Mouse (Mus musculus): ENCODE measurements around the gene Utrn. TPM values are rescaled to one million over a fixed set of nuclear protein-coding genes. Genes with fewer than 3 reads are reported as not detected.
"Not testable (repeated sequence)": the region's sequence is repeated elsewhere in the genome, so short reads cannot be mapped to it uniquely, and the experiment has no call there.

Gene Utrn
- polyA plus RNA-seq, 1 experiment, result 42.7 TPM

DNA sequence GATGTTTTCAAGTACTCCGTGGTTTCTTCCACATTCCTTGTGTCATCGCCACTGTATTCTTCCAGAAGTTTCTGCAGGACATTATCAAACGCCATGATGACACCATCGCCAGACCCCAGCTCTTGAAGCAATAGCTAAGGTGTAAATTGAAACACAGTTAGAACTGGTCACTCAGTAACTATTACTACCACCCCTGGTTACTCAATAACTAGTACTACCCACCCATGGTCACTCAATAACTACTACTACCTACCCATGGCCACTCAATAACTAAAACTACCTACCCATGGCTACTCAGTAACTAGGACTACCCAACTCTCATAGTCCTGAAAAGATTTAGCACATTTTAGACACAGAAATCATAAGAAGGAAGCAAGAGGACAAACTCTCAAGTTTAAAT, 235.2 kb downstream of the Utrn start:
- Histone ChIP-seq H3K4me1 (ENCODE audit: control insufficient read depth, insufficient read depth, insufficient read length, low read length) (no peaks in the 10 kb centered on the region), H3K27ac (replicated peaks; ENCODE audit: low read depth, low read length) (no peak overlapping the region), H3K4me3 (ENCODE audit: insufficient read depth, low read depth, low read length) (no peak overlapping the region)

DNA sequence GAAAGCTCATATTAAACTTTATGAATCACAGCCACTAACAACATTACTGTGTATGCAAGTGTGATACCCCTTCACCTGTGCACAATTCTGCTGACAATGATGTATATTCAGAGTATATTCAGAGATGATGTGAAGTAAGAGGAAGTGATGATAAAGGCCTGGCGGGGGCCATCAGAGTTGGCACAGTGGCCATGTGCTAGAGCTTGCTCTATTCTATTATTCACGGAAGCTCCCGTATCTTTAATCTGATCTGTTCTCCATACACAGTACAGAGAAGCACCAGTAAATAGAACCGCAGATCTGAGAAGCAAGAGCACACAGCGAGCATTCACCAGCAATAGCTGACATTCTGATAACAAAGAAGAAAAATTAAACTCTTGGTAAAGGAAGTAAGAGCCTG, 238.2 kb downstream of the Utrn start:
- H3K4me1 ChIP-seq (ENCODE audit: control insufficient read depth, insufficient read depth, insufficient read length, low read length), result no peaks in the 10 kb centered on the region
- H3K27ac ChIP-seq (replicated peaks; ENCODE audit: low read depth, low read length), result no peak overlapping the region
- no peak overlapping the region for H3K4me3 ChIP-seq (ENCODE audit: insufficient read depth, low read depth, low read length)

DNA sequence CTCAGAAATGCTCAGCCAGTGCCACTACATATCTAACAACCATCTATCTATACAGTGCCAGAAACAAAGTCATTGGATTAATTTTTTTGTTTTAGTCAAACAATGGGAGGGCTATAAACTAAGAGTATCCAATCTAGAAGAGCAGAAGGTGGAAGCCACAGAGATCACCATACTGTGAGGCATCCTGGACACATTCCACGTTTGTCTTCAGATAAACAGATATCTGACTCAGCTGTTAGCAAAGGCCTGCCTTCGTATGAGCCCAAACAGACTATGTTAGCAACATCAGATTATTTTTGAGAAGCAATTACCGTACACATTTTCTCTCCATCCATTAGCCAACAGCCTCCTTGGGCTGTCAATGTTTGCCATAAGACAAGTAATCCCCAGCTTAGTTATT, 250.8 kb downstream of the Utrn start:
- Histone ChIP-seq H3K4me1 (ENCODE audit: control insufficient read depth, insufficient read depth, insufficient read length, low read length) (no peaks in the 10 kb centered on the region), H3K4me3 (ENCODE audit: insufficient read depth, low read depth, low read length) (no peak overlapping the region), H3K27ac (replicated peaks; ENCODE audit: low read depth, low read length) (no peak overlapping the region)

DNA sequence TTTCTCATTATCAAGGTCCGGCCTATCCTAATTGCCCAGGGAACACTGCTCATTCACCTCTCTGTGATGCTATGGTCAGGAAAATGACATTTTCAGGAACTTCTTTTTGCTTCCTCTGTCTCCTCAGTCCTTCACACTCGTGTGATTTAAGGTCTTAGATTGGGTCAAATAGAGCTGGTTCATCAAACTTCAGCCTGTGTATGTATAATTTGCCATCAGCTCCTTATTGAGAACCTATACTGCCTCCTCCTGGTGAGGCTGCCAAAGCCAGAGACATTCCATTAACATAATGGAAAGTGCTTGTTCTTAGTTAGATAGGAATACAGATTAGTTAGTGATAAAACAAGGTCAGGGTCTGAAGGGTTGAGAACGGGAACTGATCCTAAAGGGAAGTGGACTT, 253.4 kb downstream of the Utrn start:
- H3K4me3 ChIP-seq (ENCODE audit: insufficient read depth, low read depth, low read length), result no peak overlapping the region
- no peaks in the 10 kb centered on the region for H3K4me1 ChIP-seq (ENCODE audit: control insufficient read depth, insufficient read depth, insufficient read length, low read length)
- H3K27ac ChIP-seq (replicated peaks; ENCODE audit: low read depth, low read length), result no peak overlapping the region

DNA sequence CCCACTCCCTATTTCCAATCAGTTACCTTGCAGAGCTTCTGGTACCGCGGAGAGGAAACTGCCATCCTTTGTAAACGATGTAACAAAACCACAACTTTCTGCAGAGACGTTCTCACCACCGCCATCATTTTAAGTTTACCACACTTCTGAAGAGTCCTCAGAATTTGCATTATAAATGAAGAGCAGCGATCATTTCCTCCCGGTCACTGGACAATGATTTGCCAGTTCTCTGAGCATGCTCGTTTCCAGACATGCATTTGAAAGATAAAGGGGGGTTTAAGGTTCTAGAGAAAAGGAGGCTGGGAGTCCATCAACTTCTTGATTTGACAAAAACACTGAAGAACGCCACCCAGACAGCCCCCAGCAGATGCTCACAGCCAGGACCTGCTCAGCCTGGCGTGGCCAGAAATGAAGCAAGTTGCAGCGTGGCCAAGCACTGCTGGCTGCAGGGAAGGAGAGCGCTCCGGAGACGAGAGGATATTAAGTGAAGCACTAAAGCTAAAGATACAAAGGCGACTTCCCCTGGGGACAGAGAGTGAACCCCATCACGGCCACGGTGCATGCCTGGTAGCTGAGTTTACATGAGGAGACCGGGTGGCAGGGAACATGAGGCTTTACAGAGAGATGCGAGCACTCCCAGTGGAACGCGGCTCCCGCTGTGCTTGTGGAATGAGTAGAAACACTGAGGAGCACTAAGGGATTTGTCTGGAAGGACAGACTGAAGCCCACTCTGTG, 254.5 kb downstream of the Utrn start:
- Histone ChIP-seq H3K4me1 (ENCODE audit: control insufficient read depth, insufficient read depth, insufficient read length, low read length) (no peaks in the 10 kb centered on the region), H3K4me3 (ENCODE audit: insufficient read depth, low read depth, low read length) (no peak overlapping the region), H3K27ac (replicated peaks; ENCODE audit: low read depth, low read length) (no peak overlapping the region)

DNA sequence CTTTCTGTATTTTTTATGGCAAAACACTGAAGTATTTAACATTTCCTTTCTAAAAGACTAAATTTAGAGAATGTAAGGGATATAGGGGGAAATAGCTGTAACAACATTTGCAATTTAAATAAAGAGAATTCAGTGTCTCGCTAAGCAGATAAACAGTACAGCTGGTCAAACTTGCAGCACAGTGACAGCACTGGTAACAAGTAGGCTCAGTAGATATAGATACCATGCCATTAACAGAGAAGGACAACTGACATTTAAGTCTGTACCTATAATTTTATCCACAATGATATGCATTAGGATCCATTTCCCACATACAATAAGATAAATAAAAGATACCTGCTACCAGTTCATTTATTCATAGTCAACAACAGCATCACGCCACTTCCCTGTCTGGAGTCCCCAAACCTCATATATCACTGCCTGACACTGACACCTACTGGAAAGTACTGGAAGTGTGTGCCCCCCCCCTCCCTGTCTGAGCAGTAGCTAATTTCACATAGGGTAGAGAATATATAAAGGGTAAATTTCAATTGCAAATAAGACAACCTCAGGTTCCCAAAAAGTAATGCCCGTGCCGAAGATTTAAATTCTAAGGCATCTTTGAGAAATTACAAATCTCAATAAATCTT, 256.8 kb downstream of the Utrn start:
- Histone ChIP-seq H3K4me1 (ENCODE audit: control insufficient read depth, insufficient read depth, insufficient read length, low read length) (no peaks in the 10 kb centered on the region), H3K4me3 (ENCODE audit: insufficient read depth, low read depth, low read length) (no peak overlapping the region), H3K27ac (replicated peaks; ENCODE audit: low read depth, low read length) (no peak overlapping the region)

DNA sequence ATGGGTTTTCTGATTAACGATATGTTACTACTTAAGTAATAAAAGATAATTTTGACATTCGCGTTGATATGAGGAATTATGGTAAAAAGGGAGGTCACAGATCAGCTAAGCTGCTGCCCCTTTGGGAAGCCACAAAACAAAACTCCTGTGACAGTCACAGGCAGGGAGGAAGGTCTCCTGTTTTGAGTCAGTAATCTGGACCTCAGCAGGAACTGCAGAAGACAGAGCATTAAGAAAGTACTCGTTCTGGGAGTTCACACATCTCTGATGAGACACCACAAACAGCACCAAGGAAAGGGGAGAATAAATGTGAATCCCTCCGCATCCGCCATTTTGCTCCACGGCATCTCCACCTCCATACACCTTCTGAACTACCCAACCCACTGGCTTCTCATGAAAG, 259.3 kb downstream of the Utrn start:
- no peaks in the 10 kb centered on the region for H3K4me1 ChIP-seq (ENCODE audit: control insufficient read depth, insufficient read depth, insufficient read length, low read length)
- no peak overlapping the region for H3K4me3 ChIP-seq (ENCODE audit: insufficient read depth, low read depth, low read length)
- no peak overlapping the region for H3K27ac ChIP-seq (replicated peaks; ENCODE audit: low read depth, low read length)

DNA sequence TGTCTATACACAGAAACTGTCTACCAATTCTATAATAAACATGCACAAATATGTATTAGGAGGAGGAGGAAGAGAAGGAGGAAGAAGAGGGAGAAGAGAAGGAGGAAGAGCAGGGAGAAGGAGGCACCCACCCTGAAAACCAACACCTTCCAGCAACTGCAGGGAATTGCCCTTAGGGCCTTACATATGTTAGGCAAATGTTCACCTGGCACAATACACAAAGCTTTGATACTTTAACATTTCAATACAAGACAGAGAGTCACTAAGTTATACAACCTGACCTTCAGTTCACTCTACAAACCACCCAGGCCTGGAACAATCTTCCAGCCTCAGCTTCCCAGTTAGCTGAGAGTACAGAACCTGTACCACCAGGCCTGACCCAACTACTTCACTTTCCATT, 260.5 kb downstream of the Utrn start:
- no peak overlapping the region for H3K27ac ChIP-seq (replicated peaks; ENCODE audit: low read depth, low read length)
- no peak overlapping the region for H3K4me3 ChIP-seq (ENCODE audit: insufficient read depth, low read depth, low read length)
- H3K4me1 ChIP-seq (ENCODE audit: control insufficient read depth, insufficient read depth, insufficient read length, low read length), result no peaks in the 10 kb centered on the region

DNA sequence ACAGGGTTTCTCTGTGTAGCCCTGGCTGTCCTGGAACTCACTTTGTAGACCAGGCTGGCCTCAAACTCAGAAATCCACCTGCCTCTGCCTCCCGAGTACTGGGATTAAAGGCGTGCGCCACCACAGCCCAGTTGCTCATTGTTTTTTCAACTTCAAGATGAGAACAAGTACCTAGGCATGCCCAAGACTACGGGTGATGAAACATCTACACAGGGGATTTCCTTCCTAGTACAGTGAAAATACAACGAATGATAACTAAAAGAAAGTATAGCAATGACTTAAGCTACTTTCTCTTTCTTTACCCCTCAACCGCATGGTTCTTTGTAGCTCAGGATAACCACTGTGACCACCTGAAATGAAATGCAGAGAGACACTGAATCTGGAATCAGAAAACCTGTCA, 262.0 kb downstream of the Utrn start:
- not testable (repeated sequence) for H3K4me1 ChIP-seq (ENCODE audit: control insufficient read depth, insufficient read depth, insufficient read length, low read length); H3K4me3 ChIP-seq (ENCODE audit: insufficient read depth, low read depth, low read length); H3K27ac ChIP-seq (replicated peaks; ENCODE audit: low read depth, low read length)

DNA sequence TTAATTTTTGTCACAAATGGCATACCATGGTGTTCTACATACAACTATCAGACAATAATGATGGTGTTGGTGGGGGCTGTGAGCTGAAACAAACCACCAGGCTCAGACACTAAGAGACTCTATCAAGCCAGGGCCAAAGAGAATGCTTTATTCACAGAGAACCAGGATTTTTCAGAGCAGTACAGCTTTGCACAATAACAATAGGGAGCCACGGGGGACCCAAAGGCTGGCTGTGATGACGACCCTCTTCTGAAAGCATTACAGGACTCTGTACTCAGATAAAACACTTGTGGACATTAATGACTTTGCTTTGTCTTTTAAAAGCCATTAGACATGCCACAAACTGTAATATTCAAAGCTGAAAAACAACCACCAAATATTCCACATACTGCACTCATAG, 273.8 kb downstream of the Utrn start:
- H3K4me1 ChIP-seq (ENCODE audit: control insufficient read depth, insufficient read depth, insufficient read length, low read length), result no peaks in the 10 kb centered on the region
- H3K27ac ChIP-seq (replicated peaks; ENCODE audit: low read depth, low read length), result no peak overlapping the region
- H3K4me3 ChIP-seq (ENCODE audit: insufficient read depth, low read depth, low read length), result no peak overlapping the region

DNA sequence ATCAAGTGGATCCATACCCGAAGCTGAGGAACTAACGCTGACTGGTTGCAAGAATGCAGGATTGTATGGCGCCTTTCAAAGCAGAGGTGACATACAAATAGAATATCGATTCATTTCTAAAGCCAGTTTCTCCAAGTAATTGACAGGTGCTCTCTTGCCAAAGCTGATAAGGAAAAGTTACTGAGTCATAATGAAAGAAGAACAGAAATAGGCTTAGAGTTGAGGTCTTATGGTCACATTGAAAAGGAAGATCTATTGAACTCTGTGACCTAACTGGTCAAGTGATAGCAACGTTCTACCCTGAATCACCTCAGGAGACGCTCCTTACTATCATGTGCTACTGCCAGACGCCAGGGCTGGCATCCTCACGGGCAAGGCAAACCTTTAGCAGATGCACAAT, 274.2 kb downstream of the Utrn start:
- H3K4me1 ChIP-seq (ENCODE audit: control insufficient read depth, insufficient read depth, insufficient read length, low read length), result no peaks in the 10 kb centered on the region
- H3K4me3 ChIP-seq (ENCODE audit: insufficient read depth, low read depth, low read length), result no peak overlapping the region
- no peak overlapping the region for H3K27ac ChIP-seq (replicated peaks; ENCODE audit: low read depth, low read length)

DNA sequence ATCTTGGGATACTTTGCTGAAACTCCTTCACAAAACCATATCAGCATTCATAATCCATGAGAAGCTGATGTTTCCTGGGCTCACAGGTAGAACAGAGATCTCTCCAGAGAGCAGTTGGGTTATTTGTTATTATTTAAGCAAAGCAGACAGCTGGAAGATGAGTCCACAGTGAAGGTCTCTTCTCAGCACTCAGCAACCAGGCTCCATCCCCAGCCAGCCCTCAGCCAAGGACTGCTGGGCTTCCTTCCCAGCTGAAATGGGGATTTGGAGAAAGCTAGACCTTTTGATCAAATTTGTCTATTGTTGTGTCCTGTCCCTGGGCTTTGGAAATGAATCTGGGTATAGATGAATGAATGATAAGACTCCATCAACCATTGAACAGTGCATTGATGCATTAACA, 276.1 kb downstream of the Utrn start:
- Histone ChIP-seq H3K4me3 (ENCODE audit: insufficient read depth, low read depth, low read length) (no peak overlapping the region), H3K4me1 (ENCODE audit: control insufficient read depth, insufficient read depth, insufficient read length, low read length) (no peaks in the 10 kb centered on the region), H3K27ac (replicated peaks; ENCODE audit: low read depth, low read length) (no peak overlapping the region)

DNA sequence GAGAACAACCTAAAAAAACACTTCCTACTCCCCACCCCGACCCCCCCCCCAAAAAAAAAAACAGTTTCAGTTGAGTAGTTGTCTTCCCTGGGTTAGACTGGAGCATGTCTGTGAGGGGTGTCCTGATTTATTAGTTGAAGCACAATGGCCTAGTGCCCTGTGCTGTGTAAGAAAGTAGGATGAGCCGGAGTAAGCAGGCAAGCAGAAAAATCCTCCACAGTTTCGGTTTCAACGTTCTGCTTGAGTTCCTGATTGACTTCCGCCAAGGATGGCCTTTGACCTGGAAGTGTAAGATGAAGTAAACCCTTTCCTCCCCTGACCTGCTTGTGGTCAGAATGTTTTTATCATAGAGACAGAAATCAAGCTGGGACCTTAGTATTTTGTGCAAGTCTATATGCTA, 277.2 kb downstream of the Utrn start:
- no peak overlapping the region for H3K4me3 ChIP-seq (ENCODE audit: insufficient read depth, low read depth, low read length)
- no peak overlapping the region for H3K27ac ChIP-seq (replicated peaks; ENCODE audit: low read depth, low read length)
- H3K4me1 ChIP-seq (ENCODE audit: control insufficient read depth, insufficient read depth, insufficient read length, low read length), result no peaks in the 10 kb centered on the region

DNA sequence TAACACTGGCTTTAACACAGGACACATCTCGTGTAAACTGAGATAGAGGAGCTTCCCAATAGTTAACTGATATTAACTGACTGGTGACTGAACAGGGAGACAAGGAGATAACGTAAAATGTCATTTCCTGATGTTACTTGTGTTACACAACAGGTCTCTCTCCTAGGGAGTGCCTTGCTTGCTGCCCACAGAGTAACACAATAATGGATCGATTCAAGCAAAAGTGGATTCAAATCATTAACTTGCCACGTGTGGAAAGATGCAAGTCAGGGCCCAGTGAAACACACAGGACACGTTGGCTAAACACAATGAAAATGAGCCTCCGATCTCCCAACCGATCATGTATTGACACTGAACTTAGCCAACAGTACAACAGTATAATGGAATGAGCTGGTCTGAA, 281.1 kb downstream of the Utrn start:
- H3K27ac ChIP-seq (replicated peaks; ENCODE audit: low read depth, low read length), result no peak overlapping the region
- H3K4me3 ChIP-seq (ENCODE audit: insufficient read depth, low read depth, low read length), result no peak overlapping the region
- no peaks in the 10 kb centered on the region for H3K4me1 ChIP-seq (ENCODE audit: control insufficient read depth, insufficient read depth, insufficient read length, low read length)

DNA sequence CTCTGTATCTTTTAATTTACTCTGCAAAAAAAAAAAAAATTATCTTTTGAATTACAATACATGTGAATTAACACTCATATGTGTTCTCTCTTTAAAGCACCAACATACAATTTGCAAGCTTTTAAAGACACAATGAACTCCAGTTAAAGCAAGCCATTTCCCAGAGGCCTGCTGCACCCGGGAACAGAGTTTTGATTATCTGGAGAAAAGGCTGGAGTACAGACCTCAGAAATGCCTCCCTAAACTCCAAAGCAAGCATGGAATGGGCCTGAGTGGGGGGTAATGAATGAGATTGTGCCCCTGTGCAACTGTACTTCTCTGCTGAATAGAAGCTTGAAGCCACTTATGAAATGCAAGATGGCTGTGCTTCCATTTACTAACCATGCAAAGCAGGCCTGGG, 281.8 kb downstream of the Utrn start:
- H3K4me3 ChIP-seq (ENCODE audit: insufficient read depth, low read depth, low read length), result no peak overlapping the region
- H3K4me1 ChIP-seq (ENCODE audit: control insufficient read depth, insufficient read depth, insufficient read length, low read length), result no peaks in the 10 kb centered on the region
- no peak overlapping the region for H3K27ac ChIP-seq (replicated peaks; ENCODE audit: low read depth, low read length)

DNA sequence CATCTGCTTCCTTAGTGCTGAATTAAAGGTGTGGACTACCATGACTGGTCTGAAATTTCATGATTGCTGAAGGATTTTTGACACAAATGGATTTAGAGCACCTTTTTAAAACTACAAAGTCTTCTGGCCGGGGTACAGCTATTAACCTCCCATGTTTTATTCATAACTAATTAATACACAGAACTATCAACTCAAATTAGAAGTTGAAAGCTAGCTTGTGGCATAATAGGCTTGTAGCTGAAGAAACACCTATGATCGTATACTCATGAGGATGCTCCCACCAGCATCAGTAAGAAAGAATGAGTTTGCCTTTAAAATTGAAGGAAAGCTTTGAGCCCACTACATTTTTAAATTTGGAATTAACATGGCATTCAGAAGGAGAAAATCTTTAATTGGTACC, 282.3 kb downstream of the Utrn start:
- H3K4me3 ChIP-seq (ENCODE audit: insufficient read depth, low read depth, low read length), result no peak overlapping the region
- H3K4me1 ChIP-seq (ENCODE audit: control insufficient read depth, insufficient read depth, insufficient read length, low read length), result no peaks in the 10 kb centered on the region
- H3K27ac ChIP-seq (replicated peaks; ENCODE audit: low read depth, low read length), result no peak overlapping the region
